Mouse (Mus musculus): ENCODE measurements around the gene Mtln. TPM values are rescaled to one million over a fixed set of nuclear protein-coding genes. Genes with fewer than 3 reads are reported as not detected.

Mtln gene
- 10 to 100 TPM; 30.3 to 30.5 TPM for total RNA-seq (2021)

DNA sequence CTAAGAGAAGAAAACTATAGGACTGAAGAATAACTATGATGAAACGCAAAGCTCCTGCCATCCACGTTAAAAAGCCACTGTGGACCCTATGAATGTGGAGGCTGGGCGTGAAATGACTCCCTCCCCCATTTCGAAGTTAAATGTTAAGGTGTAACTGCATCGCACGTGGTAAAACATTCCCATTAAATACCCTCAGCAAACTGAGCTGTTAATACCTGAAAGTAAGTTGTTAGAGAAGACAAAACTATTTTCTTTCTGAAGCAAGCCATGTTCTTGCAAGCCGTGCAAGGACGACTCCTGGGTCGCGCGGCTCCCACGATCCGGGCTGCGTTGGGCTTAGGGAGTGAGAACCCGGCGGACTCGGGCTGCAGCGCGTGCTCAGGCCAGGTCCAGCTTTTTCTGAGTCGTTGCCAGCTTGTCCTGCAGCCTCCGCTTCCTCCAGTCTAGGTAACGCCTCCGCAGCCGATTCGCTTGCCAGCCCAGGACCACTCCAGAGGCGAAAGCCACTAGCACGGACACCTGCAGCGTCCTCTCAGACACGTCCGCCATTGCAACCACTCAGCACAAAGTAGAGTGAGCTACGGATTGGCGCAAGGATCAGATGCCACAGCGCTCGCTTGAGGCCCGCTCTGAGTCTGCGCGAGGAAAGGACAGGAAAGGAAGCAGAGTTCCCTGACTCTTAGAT, at the start of gene Mtln:
Gene Mtln, minus strand, starts transcription at position 570 of the 685 bp plus-strand sequence.
- peak; percentile 86 for DNase-seq

DNA sequence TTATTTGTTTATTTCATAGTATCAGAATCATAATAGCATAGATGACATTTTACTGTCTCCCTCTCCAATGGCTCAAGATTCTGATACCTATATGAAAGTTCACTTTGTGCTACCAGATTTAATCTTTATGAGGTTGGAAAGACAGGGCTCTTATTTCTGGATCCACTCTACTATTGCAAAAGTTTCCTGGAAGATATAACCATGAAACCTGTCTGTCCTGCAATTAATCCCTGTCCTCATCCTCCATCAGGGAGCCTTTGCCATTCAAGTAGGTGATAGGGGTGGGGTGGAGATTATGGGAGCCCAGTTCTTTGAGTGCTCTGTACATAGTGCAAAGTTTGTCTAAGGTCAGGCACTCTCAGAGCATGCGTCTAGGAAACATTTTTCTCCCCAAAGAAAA, 49.1 kb upstream of the Mtln start:
- DNase-seq, result no peak

DNA sequence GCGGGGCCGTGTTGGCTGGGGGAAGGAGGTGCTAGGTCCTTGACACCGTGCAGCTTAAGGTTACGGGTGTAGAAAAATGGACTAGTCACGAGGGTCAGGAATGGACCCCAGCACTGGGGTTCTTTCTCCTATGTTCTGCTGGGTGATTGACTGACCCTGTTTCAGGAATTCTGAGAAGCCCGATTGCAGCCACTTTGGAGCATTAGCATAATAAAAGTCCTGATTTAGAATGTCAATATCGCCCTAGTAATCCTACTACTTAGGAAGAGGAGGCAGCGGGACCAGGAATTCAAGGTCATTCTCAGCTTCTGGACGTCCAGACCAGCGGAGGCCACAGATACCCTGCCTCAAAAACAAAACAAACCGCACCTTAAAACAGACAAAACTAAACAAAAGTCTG, 47.1 kb upstream of the Mtln start:
- DNase-seq, result no peak

DNA sequence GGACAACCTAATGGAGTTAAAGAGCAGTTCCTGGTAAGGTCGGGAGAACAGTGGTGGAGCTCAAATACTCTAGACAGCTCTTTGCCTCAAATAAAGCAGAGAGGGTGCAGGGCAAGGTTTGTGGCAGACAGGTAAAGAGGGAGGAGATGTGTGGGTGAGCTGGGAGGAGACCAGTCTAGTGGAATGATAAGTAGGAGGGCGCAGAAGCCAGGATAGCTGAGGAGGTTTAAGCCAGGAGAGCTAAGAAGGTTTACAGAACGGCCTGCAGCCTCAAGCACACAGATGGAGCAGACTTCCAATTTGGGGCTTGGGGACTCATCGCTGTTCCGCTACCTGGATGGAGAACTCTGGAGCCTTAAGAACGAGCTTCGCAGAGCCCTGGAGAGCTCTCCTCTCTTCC, 46.3 kb upstream of the Mtln start, which contains the start of gene Acoxl:
Gene Acoxl, plus strand, starts transcription at position 301 of the 400 bp plus-strand sequence.
- DNase-seq, result no peak

DNA sequence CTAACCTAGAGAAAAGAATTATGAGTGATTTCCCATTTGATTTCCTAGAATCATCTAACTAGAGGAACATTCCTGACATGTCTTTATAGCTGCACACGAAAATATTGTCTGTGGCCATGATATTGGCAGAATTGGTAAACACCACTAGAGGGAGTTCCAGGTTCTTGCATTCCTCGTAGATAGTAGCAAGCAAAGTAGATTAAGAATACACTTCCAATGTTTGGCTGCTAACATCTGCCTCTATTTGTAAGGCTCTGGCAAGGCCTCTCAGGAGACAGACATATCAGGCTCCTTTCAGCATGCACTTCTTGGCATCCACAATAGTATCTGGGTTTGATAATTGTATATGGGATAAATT, 40.5 kb upstream of the Mtln start:
- no peak for DNase-seq

DNA sequence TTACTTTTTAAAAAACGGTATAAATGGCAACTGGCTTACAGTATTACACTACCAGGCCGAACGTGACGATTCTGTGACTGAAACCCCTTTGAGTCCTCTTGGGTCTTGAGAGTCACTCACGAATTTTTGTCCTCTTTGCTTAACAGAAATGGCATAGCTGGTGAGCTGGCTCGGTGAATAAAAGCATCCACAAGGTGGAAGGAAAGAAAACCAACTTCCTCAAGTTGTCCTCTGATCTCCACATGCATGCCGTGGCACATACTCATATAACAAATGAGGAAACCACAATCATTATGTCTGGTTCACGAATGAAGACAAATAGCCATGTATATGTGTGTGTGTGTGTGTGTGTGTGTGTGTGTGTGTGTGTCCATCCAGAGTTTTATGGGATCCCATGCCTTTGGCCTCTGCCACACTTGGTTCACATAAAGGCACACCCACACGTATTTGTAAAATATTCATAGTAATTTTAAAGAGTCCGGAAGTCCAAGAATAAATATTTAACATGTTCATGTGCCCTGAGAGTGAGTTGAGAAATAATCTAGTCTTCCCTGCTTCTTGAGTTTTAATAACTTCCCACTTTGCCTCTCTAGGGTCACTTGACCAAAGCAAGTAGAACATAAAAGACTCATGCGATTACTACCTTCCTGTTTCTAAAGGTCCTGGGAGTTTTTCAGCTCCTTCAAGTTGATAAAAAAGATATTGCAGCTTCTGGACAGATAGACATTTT, 40.0 kb upstream of the Mtln start:
- DNase-seq, result no peak

DNA sequence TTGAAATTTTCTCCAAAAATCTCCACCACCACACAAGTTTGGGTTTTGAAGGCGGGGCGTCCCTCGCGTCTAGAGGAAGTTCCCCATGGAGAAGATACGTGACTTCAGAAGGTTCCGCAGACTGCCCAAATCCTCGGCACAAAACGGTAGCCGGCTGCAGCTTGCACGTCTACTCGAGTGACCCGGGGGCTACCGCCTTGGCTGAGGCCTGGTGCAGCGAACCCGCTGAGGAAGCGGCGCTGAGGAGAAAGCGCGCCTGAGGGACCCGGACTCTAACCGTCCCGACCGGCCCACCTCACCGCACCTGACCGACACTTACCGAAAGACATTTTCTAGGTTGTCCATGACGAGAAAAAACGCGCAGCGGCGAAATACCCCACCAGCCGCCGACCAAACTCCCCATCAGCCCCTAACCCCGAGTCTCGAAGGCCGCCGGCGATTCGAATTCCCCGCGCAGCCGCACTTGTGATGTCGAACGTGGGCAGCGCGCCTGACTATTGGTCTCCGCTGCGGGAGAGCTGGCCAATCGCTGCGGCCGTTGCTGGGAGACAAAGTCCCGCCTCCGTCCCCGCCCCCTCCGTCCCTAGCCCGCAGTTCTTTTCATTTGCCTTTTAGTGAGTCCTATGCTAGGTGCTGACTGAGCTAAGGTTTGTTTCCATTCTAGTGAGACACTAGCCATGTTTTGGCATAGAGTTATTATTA, 39.3 kb upstream of the Mtln start, which contains the start of gene Bub1:
Gene Bub1, minus strand, starts transcription at position 465 of the 702 bp plus-strand sequence.
- peak; percentile 96 for DNase-seq

DNA sequence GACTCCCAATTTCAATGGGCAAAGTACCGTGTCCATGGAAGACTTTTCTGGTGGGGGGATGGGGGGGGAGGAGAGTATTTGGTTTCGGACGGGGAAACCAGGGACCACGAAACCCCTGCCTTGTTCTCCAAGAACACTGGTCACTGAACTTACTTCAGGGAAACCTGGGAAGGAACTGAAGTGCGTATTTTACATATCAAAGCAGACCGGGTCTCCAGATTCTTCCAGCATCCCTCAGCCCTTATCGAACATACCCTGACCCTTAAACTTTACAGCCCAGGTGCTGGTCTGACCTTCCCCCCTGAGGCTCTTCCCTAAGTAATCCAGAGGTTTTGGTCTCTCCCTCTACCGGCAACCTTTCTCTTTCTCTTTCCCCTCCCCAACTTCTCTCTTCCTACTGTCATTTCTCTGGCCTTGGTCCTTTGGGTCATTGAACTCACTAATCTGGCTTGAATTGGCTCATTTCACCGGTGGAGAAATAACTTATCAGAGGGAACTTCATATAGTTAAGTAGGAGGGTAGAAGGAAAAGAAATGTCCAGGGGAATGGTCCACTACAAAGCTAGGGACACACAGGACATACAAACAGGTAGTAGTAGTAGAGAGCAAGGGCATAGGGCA, 2.5 kb downstream of the Mtln start:
- DNase-seq, result no peak

DNA sequence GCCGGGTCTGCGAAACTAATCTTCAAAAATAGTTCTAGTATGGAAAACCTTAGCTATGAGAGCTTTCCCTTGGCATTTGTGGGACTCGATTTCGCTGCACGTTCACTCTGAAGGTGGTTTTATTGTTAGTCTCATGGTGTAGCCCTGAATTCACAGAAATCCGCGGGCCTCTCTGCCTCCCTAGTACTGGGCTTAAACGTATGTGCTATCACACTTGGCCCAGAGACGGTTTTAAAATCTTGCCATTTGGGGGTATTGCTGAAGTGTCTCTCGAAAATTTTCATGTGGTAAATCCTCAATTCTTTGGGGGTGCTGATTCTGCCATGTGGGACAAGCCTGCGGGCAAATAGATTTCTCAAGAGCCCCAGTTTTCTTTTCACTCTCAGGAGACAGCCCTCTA, 3.1 kb downstream of the Mtln start:
- no peak for DNase-seq

DNA sequence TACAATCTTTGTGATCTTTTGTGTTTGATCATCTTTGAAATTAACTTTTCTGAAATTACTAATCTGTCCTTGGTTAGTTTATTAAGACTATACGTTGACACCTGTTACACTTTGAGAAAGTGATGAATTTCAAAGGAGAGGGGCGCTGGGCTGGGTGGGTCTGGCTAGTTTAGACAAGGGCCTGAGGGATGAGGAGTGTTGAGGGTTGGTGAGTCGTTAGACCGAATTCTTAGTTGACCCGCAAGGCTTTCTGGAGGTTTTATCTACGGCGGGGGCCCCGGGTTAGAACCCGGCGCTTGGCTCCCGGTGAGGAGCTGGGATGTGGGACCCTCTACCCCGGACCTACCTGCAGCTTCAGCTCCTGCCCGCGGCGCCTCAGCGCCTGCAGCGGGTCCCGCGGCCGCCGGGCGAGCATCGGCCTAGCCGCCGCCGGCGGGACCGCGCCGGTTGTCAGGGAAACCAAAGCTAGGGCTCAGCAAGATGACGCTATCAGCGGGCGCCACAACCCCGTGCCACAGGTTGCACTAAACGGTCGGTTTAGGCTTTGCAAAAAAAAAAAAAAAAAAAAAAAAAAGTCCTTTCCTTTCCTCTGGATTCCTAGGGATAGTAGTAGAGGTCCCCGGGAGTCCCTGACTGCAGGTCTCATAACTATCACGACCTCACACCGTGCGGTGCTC, 3.7 kb downstream of the Mtln start, which contains the start of gene Nphp1:
Gene Nphp1, minus strand, starts transcription at position 458 of the 677 bp plus-strand sequence.
- DNase-seq, result peak; percentile 84

DNA sequence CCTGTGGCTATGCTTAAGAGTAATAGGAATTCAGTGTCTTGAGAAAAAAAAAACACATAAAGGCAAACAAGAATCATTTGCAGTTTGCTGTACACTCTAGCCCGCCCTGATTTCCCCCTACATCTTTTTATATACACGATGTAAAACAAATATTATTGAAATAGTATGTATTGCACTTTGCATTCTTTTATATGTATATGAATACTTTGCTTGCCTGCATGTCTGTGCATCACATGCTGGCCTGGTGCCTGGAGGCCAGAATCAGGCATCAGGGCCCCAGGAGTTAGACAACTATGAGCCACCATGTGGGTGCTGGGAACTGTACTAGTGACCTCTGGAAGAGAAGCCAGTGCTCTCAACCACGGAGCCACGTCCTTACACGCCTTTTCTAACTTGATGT, 5.1 kb downstream of the Mtln start:
- no peak for DNase-seq

DNA sequence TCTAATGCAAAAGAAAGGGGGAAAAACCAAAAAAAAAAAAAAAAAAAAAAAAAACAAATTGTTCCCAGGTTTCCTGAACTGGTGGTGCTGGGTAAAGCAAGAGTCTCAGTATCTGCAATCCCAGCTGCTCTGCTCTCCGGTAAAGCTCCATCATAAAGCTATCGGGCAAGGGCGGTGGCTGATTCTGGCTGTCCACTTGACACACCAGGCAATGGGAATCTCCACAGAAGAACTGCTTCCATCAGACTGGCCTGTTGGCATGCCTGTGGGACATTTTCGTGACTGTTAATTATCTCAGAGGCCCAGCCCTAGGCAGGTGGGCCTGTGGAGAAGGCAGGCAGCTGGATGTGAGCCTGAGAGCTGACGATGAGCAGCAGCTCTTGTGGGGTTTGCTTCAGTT, 13.8 kb downstream of the Mtln start:
- DNase-seq, result no peak

DNA sequence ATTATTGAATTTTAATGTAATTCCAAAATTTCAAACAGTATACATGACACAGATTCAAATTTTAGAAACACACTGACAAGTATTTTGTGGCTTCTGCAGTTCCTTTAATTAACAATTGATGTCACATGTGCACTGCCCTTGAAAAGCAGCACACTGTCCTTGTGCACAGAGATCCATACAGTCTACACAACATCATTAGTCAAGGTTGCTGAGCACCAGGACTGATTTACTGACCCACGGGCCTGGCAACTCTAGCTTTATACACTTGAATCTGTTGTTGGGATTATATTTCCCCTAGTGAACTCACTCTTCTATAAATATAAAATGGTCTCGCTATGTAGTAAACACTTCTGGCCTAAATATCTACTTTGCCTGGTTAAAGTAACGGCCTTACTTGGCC, 17.3 kb downstream of the Mtln start:
- DNase-seq, result no peak

DNA sequence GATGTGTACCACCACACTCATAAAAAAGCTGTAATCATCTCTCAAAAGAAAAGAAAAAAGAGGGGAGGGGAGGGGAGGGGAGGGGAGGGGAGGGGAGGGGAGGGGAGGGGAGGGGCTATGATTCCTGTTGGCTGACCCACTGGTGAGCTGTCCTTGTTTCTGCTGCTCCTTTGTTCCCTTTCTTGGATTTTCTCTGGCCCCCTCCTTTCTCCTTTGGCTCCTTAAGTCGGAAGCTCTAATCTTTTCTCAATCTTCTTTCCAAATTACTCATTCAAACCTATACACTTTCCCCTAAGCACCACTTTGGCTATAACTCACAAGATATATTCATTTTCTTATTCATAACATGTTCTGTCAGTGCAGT, 17.7 kb downstream of the Mtln start:
- DNase-seq, result no peak

DNA sequence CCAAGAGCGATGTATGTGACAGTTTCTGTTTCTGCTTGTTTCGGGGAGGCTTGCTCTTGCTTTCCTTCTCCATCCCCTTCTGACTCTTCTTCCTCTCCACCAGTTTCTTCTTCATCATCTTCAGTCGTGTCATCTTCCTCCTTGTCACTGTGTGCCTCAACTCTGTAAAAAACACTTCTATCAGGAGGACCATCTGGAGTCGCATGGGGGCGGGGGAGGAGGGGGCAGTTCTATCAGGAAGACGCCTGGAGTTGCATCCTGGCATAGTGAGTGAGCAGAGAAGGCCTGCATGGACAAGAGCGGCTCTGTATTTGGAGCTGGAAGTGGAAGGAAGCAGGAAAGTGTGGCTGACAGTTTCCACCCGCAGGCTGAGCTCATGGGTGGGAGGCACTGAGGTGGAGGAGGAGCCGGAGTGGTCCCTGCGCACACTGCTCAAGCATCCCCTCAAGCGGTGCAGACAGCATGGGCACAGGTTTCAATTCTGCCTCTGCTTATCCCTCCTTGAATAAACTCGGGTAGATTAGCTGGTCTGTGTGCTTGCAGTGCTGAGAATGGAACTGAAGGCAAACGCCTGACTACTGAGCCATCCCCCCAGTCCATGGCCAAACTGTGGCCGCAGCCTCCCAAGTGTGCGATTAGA, 18.2 kb downstream of the Mtln start:
- no peak for DNase-seq

DNA sequence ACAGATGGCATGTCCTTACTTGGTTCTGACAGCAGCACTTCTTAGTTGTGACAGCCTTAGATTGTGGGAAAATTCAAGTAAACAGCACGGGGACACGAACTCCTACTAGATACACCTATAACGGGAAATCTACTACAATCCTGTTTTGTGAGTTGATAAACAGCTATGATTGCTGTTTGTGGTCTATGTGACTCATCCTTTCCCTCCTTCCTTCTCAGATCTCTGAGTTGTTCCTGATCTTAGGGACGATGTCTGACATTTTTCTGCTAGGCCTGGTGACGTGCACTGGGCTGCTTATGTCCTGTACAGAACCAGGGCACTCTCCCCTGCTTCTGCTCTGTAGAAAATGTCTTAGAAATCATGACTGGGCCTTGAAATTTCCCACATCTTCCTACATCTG, 30.7 kb downstream of the Mtln start:
- no peak for DNase-seq

DNA sequence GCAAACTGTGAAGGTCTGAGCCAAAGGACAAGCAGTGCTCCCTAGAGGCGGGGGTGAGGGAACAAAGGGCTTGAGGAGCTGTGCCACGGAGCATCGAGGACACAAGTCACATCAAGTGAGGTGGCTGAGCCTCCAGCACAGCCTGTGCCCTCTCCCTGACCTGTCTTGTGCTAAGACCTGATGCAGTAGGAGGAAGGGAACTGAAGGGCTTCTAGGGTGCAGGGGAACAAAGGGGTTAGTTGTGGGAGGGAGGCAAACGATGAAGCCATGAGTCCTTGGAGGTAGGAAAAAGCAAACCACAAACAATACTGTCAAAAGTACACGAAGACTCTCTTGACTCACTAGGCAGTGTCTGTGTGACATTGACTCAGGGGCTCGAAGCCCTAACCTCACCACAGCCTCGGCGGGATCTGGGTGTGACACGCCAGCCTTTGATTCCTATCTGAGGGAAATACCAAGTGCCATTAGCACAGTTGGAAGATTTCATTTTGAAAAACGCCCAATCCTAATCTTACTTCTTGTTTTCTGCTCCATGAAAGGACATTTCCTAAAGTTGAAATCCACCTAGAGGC, 31.8 kb downstream of the Mtln start:
- DNase-seq, result no peak

DNA sequence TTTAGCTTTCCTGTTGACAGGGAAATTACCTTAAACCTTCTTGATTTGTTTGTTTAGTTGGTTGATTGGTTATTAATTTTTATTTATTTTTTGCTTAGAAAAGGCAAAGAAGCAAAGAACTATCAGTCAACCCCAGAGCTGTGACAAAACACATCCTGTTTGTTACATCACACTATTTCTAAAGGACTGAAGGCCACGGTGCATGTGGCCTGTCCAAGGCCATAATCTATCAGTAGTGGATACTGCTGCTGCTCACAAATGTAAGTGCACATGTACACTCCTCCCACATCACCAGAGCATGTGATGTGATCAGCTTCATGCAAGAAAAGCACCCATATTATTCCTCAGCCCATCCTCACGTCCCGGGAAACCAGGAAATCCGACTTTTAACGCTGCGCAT, 32.3 kb downstream of the Mtln start:
- no peak for DNase-seq

DNA sequence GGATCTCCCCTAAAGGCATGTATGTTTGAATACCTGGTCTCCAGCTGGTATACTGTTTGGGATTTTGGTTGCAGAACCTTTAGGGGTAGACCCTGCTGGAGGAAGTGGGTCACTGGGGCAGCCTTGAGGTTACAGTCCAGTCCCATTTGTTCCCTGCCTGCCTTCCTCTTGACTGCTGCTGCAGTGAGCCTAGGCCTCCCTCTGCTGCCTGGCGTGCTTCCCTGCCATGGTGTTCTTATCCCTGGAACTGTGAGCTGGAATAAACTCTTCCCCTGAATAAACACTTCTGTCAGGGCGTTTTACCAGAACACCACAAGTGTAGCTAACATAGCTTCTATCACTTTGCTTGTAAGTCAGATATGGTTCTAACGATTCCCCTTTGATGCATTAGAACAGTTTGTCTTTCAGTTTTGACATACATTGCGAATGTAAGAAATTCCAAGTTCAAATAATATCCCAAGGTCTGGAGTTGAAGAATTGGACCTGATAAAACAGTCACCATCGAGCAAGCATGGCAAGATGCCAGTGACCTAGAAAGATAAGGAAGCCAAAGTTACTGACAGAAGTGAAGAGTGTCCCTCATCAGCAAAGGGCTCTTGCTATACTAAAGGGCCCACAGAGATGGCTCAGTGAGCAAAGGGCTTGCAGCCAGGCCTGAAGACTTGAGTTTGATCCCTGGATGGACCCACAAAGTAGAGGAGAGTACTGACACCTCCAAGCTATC, 33.0 kb downstream of the Mtln start:
- peak; percentile 35 for DNase-seq

DNA sequence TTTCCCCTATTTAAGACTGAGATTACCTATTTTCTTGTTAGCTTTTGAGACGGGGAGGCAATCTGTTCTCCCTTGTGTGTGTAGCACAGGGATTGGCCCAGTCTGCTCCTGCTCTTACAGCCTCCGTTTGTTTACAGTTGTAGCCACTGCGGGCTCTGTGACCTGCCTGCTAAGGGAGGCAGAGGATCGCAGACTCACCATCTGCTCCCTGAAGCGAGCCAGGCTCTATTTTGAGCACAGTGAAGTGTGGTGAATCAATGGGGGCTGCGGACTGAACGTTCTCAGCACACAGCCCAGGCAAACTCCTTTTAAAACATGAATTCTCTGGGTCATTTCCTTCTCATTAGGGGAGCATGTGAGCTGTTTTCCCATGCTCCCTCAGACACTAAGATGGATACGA, 35.1 kb downstream of the Mtln start:
- peak; percentile 32 for DNase-seq

DNA sequence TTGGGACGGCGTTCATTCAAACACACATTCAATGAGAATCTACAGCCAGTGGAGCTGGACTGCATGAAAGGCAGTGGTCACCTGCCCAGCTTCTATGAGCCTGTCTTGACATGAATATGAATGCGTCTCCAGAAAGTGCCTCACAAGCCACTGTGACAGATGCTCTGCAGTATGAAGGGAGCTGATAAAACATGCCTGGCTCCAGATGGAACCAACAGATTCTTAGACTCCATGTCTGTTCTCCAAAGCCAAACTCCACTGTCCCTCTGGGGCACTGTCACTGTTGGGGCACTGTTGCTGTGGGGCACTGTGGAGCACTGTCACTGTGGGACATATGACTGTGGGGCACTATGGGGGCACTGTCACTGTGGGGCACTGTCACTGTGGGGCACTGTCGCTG, 38.2 kb downstream of the Mtln start:
- DNase-seq, result no peak

Measured in heart, postnatal 4 days (tissue).